Mouse (Mus musculus) thymus, adult 2 months (tissue): ENCODE data around the gene Slc27a4.

Source experiments
- CTCF ChIP-seq: fragments of 200-500 bp; IDR thresholded peaks from 2 replicates; pipeline ENCODE4 v1.5.1; 2012; ENCODE audit warnings: mild to moderate bottlenecking, control low read depth, low read length, moderate library complexity, borderline replicate concordance; ENCODE audit not compliant: control insufficient read depth, poor library complexity, insufficient read depth; ENCODE audit errors: extremely low read depth
- POLR2A ChIP-seq: fragments of 200-500 bp; IDR thresholded peaks from 2 replicates; pipeline ENCODE4 v1.6.1; 2012; ENCODE audit warnings: mild to moderate bottlenecking, low read length, control low read depth, moderate library complexity; ENCODE audit not compliant: control insufficient read depth, poor library complexity, insufficient read depth; ENCODE audit errors: extremely low read depth

DNA sequence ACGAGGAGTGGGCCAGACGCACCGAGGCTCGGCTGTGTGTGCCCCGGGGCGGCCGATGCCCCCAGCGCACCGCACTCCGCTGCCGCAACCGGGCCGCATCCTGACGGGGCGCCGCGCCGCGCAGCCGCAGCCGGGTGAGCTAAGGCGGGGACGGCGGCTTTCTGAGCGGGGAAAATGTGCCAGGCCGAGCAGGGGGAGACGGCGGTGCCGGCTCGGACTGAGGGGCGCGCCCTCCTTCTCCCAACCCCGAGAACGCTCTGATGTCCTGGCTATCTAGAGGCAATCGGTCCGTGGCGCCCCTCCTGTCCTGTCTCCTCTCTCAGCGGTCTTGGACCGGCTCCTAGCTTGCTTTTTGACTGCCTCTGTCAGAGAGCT, 380 bp downstream of the Slc27a4 start:
- no peak for TF ChIP-seq POLR2A
- no peak for TF ChIP-seq CTCF
